ENCODE assay signal across 18 mouse cellular contexts in genomic region chr7:39680411-39680810, GRCm38 (mm10).
"Had no signal": no experiment of that assay in that cellular context is flagged by ENCODE, and none has a peak within 500 bp of the region (broad histone marks: within the 10 kb centered on the region; RNA-seq: fewer than 3 reads in every experiment).

No protein-coding gene starts in this region.

- H3K9ac ChIP-seq: limb, embryonic 12.5 days; limb, embryonic 15.5 days; liver, embryonic 14.5 days; liver, postnatal 0 days; lung, embryonic 14.5 days; midbrain, embryonic 12.5 days; midbrain, embryonic 15.5 days; neural tube, embryonic 12.5 days; neural tube, embryonic 15.5 days; stomach, embryonic 15.5 days had no signal

- H3K27ac ChIP-seq: limb, embryonic 12.5 days; limb, embryonic 15.5 days; liver, embryonic 14.5 days; macrophage; midbrain, embryonic 12.5 days; midbrain, embryonic 15.5 days; neural tube, embryonic 12.5 days; neural tube, embryonic 15.5 days; stomach, embryonic 15.5 days had no signal

- H3K36me3 ChIP-seq: limb, embryonic 12.5 days; limb, embryonic 15.5 days; midbrain, embryonic 12.5 days; midbrain, embryonic 15.5 days; neural tube, embryonic 12.5 days; neural tube, embryonic 15.5 days; stomach, embryonic 15.5 days had no signal

- H3K4me1 ChIP-seq: limb, embryonic 12.5 days; limb, embryonic 15.5 days; midbrain, embryonic 12.5 days; midbrain, embryonic 15.5 days; neural tube, embryonic 12.5 days; neural tube, embryonic 15.5 days; stomach, embryonic 15.5 days had no signal

- DNase-seq: kidney, postnatal 10 days; kidney, postnatal 4 days; left cerebral cortex, postnatal 4 days; liver, postnatal 0 days; lung, embryonic 14.5 days; retina, postnatal 1 day; right cerebral cortex, postnatal 25 days; spleen, adult 18-20 months; thymus, postnatal 25 days had no signal

- H3K27me3 ChIP-seq: limb, embryonic 12.5 days; limb, embryonic 15.5 days; midbrain, embryonic 12.5 days; midbrain, embryonic 15.5 days; neural tube, embryonic 12.5 days; neural tube, embryonic 15.5 days; stomach, embryonic 15.5 days had no signal

- H3K4me3 ChIP-seq: limb, embryonic 12.5 days; limb, embryonic 15.5 days; midbrain, embryonic 12.5 days; midbrain, embryonic 15.5 days; neural tube, embryonic 12.5 days; neural tube, embryonic 15.5 days; stomach, embryonic 15.5 days had no signal
